Mouse (Mus musculus) bone marrow macrophage, adult 2 months (primary cell): ENCODE data around the gene Psmd3.

Experiments used
- CTCF ChIP-seq: IDR thresholded peaks from 2 replicates; pipeline ENCODE4 v1.5.1; 2012; ENCODE audit warnings: low read depth, mild to moderate bottlenecking, low read length, moderate library complexity
- POLR2A ChIP-seq: IDR thresholded peaks from 2 replicates; pipeline ENCODE4 v1.6.1; 2012; ENCODE audit warnings: mild to moderate bottlenecking, low read depth, low read length, borderline replicate concordance

- TF ChIP-seq POLR2A (no peak), CTCF (no peak)
These were observed 25.3 kb downstream of the Psmd3 start for GRCm38 (mm10) chr11:98707401-98708281.
